Mouse (Mus musculus): ENCODE measurements around the gene Asz1.

GRCm38 (mm10) chr6:18024133-18024794, 84.6 kb downstream of the Asz1 start:
- TF ChIP-seq CTCF (IDR thresholded peaks at IDR 0.05; ENCODE audit: control insufficient read depth, insufficient read depth, insufficient read length) (no peak), MAX (IDR thresholded peaks at IDR 0.05) (no peak), MYOD1 (IDR thresholded peaks at IDR 0.05; ENCODE audit: control insufficient read depth, insufficient read length, low read depth) (no peak), USF1 (IDR thresholded peaks at IDR 0.05; ENCODE audit: low read depth) (no peak)

All from C2C12 (cell line).